In genomic region chr19:45005444-45005843, GRCm38 (mm10) we compare ENCODE assay signal across 8 mouse cellular contexts. TPM values are rescaled to one million over a fixed set of nuclear protein-coding genes. Genes with fewer than 3 reads are reported as not detected.
DNase-seq lines count a peak whose midpoint lies in the region; ATAC-seq and TF ChIP-seq lines count a peak whose summit lies in the region.

TSS of gene Twnk (plus strand) at chr19:45005663.

- peak; percentile 54 for DNase-seq in adrenal gland, adult 8-10 months
- DNase-seq in layer of hippocampus, postnatal 14 days (ENCODE audit: low spot score in 2 of 2) = no peak
- peak; percentile 69 for DNase-seq in lung, postnatal 25 days (ENCODE audit: low spot score)
- DNase-seq in spleen, adult 2 months (ENCODE audit: low read depth in 1 of 2, low spot score in 2 of 2) = peak; percentile 71 to 84
- DNase-seq in frontal cortex, postnatal 25 days (ENCODE audit: low spot score in 2 of 2) = no peak

- H3K4me2 ChIP-seq in forebrain, embryonic 13.5 days = peak within 1 kb of the TSS; percentile 98

- H3K4me3 ChIP-seq in E14TG2a.4 (replicated peaks; ENCODE audit: low read length) = peak within 1 kb of the TSS; percentile 99
- peak within 1 kb of the TSS; percentile 97 for H3K4me3 ChIP-seq in forebrain, embryonic 13.5 days
- peak within 1 kb of the TSS; percentile 97 for H3K4me3 ChIP-seq in spleen, adult 2 months (ENCODE audit: extremely low read depth, insufficient read depth, insufficient read length)

- H3K4me1 ChIP-seq in E14TG2a.4 (replicated peaks; ENCODE audit: low read depth, low read length) = peaks cover 78% of the 10 kb centered on the region
- peaks cover 36% of the 10 kb centered on the region for H3K4me1 ChIP-seq in forebrain, embryonic 13.5 days
- H3K4me1 ChIP-seq in spleen, adult 2 months (ENCODE audit: control insufficient read depth, insufficient read depth, insufficient read length) = peaks cover 6% of the 10 kb centered on the region; the same call in 1 of the 2 replicates

- no peak for ATAC-seq in forebrain, embryonic 13.5 days
- peak; percentile 73 to 76 for ATAC-seq in hematopoietic stem cell, adult 5-6 weeks (replicated peaks in 1 of 2; ENCODE audit: insufficient read depth in 1 of 2, low FRiP score in 2 of 2, low TSS enrichment in 1 of 2, low read depth in 1 of 2, poor library complexity in 2 of 2, severe bottlenecking in 2 of 2)

- peaks cover 79% of the 10 kb centered on the region for H3K36me3 ChIP-seq in E14TG2a.4 (ENCODE audit: insufficient read depth, low read length)
- H3K36me3 ChIP-seq in forebrain, embryonic 13.5 days (ENCODE audit: poor library complexity, severe bottlenecking) = peaks cover 62% of the 10 kb centered on the region
- H3K36me3 ChIP-seq in spleen, adult 2 months (ENCODE audit: control insufficient read depth, insufficient read depth, low read length) = peaks cover 4% of the 10 kb centered on the region

- TF ChIP-seq POLR2A in spleen, adult 2 months (IDR thresholded peaks at IDR 0.05; ENCODE audit: low read depth, low read length) = no peak

- H3K27ac ChIP-seq in forebrain, embryonic 13.5 days = peak within 1 kb of the TSS; percentile 66
- H3K27ac ChIP-seq in spleen, adult 2 months (ENCODE audit: insufficient read depth, low read length) = peak within 1 kb of the TSS; percentile 89

- H3K9me3 ChIP-seq in E14TG2a.4 (ENCODE audit: low read length) = no peaks in the 10 kb centered on the region
- no peaks in the 10 kb centered on the region for H3K9me3 ChIP-seq in forebrain, embryonic 13.5 days (replicated peaks)

- WGBS in forebrain, embryonic 13.5 days = 10% methylated on average over 16 of the region's 16 CpGs
- 8% methylated on average over 16 of the region's 16 CpGs for WGBS in spleen, adult 2 months

- TF ChIP-seq CTCF in E14TG2a.4 (conservative IDR thresholded peaks at IDR 0.05; ENCODE audit: low read length) = no peak
- TF ChIP-seq CTCF in spleen, adult 2 months (IDR thresholded peaks at IDR 0.05; ENCODE audit: extremely low read depth, insufficient read depth, insufficient read length, insufficient replicate concordance) = no peak

- no peaks in the 10 kb centered on the region for H3K27me3 ChIP-seq in E14TG2a.4 (ENCODE audit: insufficient read depth, low read length)
- no peaks in the 10 kb centered on the region for H3K27me3 ChIP-seq in forebrain, embryonic 13.5 days
- H3K27me3 ChIP-seq in spleen, adult 2 months (ENCODE audit: control insufficient read depth, insufficient read depth, low read length) = no peaks in the 10 kb centered on the region

- peak within 1 kb of the TSS; percentile 86 for H3K9ac ChIP-seq in forebrain, embryonic 13.5 days

RNA-seq across cellular contexts. Expression of gene Twnk, which starts in this region (rescaled TPM):
- 10 to 100 TPM; 34.8 to 40.2 (median 37.5) TPM for total RNA-seq in adrenal gland, adult 8-10 months (2022)
- polyA plus RNA-seq in forebrain, embryonic 13.5 days (2015; fragmentation: Nextera tagmentation; extraction: Ambion mirVana) = 21.1 and 22.2 TPM in 2 replicates
- 26.6 and 31.0 TPM in 2 replicates for total RNA-seq in hematopoietic stem cell, adult 5-6 weeks (2017)
- 10 to 100 TPM; 14.7 to 15.2 TPM for total RNA-seq in layer of hippocampus, postnatal 14 days (2021)
- polyA plus RNA-seq in spleen, adult 2 months (2012; rRNA removed) = 6.1 and 6.4 TPM in 2 replicates

Comparison
In these comparisons a context has a peak if more than half of its experiments do, and no peak if none do; other contexts are left out.
1. DNase-seq: peak in adrenal gland, adult 8-10 months (single experiment), lung, postnatal 25 days (single experiment) and spleen, adult 2 months (2 of 2); none in layer of hippocampus, postnatal 14 days (0 of 2) and frontal cortex, postnatal 25 days (0 of 2).
2. Peak in every context shown above with its lines, with median percentiles within 50 percentile points of each other: H3K4me3 ChIP-seq.